Mouse (Mus musculus) retina, postnatal 7 days (tissue): ENCODE measurements around the gene Sec24a.

Experiments used
- DNase-seq: peaks from one replicate; pipeline ENCODE4 v3.0.0-alpha.2; 2012; ENCODE audit warnings: low read depth, low spot score

Gene Sec24a

DNA sequence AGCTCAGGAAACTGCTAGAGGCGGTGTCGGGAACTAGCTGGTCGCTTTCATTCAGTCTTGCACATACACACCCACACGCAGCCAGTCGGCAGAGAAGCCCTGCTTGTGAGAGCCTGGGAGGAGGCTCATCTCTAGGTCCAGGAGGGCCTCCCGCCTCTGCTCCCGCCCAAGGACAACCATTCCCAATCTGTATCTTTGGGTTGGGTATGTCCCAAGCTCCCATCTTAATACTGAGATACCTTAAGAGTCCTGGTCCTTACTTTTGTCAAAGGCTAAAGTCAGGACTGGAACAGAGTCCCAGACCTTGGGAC lies 113.6 kb downstream of the Sec24a start:
- DNase-seq, result no peak

DNA sequence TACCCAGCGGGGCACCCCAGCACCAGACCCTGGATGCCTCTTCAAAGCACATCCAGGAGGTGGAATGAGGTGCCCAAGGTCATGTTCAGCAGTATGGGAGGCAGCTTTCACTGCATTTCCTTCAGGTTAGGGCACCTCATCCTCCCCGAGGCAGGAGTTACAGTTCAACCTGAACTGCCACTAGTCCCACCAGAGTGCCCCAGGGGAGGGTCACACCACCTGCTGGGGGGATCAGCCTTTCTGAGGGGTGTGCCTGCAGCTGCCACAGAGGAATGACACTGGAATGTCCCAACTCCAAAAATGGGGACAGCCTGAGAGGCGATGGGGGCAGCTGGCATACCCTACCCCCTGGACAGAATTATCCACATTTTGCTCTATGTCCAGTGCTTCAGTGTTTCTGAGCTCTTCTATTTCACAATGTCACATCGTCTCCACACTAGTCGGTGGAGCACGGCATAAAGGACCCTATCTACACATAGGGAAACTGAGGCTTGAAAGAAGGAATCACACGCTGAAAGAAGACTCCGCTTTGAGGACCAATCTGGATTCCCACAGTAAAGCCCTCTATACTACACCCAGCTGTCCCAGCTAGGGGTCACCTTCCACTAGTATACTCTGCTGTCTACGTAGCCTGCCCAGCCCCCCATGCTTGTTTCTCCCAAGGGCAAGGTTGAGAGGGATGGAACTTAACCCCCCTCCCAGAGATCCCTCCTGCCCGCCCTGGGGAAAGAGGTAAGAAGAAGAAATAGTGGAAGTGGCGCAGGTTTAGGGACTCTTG lies 114.1 kb downstream of the Sec24a start:
- DNase-seq, result no peak

DNA sequence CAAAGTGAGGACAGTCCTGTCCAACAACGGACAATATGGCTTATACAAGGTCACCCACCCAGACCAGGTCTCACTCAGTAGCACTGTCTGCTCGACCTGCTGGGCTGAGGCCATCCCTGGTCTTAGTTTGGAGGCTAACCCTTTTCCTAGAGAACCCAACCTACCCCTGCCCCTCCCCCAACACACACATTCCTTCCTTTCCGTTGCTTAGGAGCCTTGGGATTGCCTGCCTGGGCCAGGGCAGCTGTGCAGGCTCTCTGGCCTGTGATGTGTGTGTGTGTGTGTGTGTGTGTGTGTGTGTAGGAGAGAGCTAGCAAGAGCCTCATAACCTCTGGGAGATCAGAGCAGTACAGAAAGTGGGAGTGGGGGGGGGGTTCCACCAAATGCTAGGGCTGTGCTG lies 114.9 kb downstream of the Sec24a start:
- no peak for DNase-seq

DNA sequence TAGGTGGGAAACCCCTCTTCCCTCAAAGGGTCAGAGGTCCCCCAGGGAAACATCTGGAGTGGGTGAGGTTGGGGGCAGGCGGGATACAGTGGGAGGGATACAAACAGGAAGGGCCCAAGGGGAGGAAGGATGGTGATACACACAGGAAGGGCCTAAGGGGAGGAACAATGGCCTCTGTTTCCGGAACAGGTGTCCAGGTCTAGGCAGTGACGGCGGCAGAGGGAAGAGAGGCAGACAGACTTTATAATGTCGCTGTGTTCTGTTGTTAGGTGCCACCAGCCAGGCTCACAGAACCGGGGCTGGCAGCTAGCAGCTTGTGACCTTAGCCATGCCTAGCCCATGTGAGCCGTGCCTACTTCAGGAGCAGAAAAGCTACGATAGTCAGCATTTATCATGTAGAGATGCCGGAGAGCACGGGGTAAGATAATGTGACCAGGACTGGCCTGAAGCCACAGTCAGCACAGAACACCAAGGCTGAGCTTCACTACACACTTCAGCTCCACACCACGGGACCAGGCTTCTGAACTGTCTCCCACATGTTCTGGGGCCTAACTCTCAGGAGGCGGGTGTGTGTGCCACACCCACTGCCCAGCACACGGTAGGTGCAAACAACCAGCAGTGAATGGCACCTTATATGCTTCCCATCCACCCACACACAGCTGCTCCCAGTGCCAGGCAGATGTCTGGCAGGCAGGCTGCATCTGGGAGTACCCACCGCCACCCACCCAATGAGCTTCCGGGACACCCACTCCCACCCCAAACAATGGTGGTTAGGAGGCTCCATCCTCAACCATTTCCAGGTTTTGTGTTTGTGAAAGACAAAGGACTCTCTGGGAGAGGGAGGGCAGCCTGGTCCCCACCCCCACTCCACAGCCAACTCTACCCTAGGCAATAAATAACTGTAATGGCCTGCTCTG lies 116.4 kb downstream of the Sec24a start:
- DNase-seq, result no peak

DNA sequence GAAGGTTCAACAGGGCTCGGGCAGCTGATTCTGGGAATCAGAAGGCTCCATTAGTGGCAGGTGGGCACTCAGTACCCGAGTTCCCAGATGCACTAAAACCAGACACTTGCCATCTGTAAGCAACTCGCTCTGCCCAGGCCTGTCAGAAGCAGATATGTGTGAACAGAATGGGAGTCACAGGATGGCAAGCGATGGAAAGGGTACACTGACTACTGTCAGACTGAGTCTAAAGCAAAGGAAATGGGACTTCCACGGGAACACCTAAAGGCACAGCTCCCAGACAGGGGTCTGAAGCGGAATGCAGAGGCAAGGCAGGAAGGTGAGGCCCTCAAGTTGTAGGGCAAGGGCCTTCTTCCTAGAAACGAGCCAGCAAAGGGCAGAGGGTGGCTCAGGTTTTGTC lies 117.2 kb downstream of the Sec24a start:
- no peak for DNase-seq

DNA sequence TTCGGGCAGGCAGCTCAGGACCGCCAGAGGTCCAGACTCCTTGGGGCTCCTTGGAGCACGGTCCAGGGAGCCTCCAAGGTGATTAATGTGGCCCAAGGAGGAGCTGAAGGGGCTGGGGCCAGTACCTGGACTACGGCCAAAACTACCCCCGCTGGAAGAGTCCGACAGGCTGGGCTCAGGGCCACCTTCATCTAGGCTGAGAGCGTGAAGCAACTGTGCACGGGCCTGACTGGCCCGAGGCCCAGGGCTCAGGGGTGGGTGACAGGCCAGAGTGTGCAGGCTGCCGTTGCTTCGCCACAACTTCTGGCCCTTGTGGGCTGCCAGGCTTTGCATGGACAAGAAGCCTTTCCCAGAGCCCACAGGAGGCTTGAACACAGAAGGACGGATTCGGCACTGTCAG lies 118.1 kb downstream of the Sec24a start:
- no peak for DNase-seq

DNA sequence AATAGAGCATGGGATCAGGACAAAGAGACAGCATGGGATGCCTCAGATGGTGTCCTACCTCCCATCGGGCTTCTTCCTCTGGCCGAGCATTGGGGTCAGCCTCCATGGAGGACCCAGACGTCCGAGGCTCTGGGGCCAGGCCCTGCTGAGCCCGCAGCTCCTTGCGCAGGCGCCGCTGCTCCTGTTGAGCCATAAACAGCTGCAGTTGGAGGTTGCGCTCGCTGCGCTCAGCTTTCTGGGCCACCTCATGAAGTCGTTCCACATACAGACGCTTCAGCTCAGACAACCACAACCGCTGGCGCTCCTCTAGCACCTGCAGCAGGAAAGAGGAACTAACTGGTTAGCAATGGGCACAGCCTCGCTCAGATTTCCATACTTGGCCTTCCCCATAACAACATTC lies 119.2 kb downstream of the Sec24a start:
- no peak for DNase-seq

DNA sequence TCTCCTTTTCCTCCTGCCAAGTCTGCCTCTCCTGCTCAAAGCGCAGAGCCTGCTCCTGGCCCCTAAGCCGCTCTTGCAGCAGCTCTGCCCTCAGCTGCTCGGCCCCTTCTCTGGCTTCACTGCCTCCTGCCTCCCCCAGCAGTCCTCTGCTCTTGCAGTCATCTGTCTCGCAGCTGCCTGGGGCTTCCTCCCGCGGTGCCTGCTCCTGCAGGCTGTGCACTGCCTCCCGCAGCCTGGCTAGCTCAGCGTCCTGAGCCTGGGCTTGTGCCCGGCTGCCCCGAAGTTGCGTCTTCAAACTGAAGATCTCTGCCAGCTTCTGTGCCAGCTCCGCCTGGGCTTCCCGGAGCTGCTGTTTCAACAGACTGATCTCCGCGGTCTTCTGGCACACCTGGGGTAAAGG lies 119.7 kb downstream of the Sec24a start:
- no peak for DNase-seq

DNA sequence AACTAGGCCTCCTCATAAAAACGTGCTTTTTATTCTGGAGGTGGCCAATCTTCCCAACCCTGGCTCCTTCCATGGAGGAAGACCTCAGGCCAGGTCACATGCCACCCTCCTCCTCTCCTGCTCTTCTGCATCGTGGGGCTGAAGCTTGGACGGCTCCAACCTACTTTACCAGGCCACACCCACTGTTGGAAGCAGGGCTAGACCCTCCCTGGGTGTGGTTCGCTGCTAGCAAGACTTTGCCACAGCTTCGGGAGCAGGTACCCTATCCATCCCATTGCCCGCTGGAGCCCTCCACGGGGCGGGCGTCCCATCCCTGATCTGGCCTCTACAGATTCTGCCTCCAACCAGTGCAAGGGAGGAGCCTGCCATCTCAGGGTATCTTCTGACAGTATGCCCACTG lies 120.2 kb downstream of the Sec24a start:
- no peak for DNase-seq
